Mouse (Mus musculus): ENCODE data around the gene Zrsr1.

- TF ChIP-seq CTCF (IDR thresholded peaks at IDR 0.05; ENCODE audit: low read depth, low read length) (no peak), POLR2A (IDR thresholded peaks at IDR 0.05; ENCODE audit: borderline replicate concordance, low read depth, low read length) (no peak)
Observed at GRCm38 (mm10) chr11:22949101-22949500, 22.7 kb upstream of the Zrsr1 start.
